Mouse (Mus musculus): ENCODE measurements around the gene Naaladl2.
"Not testable (repeated sequence)": the region's sequence is repeated elsewhere in the genome, so short reads cannot be mapped to it uniquely, and the experiment has no call there.

Naaladl2 gene

DNA sequence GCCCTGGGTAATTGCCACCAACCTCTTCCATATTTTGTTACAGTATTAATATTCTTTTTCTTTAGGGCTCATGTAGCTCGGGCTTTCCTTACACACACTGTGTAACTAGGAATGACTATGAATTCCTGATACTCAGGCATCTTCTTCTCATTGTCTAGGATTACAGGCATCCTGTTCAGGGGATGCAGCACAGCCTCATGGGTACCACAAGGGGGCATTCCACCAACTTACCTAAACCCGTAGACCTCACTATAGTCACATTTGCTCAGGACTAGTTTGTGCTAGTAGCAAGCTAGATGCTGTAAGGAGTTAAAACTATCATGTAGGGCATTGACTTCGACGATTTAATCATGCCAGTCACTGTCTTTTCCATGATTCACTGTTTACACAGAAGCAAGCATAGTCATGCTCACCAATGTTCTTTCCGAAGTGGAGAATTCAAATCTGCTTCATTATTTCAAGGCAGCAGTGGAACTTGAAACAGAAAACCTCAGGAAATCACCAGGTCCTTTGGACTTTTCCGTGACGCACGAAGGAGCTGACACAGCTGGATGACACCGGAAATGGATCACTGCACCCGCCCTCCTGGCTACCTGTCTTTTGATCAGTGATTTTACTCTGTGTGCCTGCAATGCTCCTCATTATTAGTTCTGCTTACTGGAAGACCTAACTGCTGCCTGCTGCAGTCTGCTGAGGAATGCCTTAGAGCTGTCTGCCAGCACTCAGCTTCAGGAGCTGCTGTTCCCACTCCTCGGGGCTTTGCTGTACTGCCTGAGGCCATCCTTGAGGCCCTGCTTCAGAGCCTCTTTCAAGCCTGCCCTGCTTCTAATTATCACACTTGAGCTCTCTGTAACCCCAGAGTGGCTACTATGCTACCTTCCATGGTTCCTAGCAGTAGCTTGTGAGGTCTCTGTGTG is 822.3 kb downstream of the Naaladl2 start:
- DNase-seq (ENCODE audit: inconsistent ontology term): no peak

DNA sequence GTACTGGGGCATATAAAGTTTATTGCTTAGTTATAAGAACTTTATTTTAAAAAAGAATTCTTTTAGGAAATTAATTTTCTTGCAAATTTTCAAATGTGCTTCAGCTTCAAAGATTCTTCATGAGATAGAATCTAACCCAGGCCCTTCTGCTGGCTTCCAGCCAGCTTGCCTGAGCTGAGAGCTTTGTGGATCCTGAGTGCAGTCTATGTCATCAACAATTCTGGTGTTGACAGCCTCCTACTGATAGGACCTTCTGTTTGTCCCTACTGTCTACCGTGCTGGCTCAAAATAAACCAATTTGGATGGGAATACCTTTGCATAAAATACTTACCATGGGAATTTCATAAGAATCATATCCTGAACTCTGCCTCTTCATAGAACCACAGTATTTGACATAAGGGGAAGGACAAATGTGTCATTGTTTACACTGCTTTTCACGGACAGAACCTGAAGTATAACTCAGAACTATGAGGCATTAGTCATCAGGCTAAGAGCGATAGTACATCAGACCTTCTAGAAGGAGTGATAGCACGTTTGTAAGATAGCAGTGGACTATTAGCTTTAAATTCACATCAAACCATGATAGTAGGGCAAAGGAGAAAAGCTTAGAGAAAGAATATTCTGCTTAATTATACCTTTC is 829.3 kb downstream of the Naaladl2 start:
- DNase-seq (ENCODE audit: inconsistent ontology term): no peak

DNA sequence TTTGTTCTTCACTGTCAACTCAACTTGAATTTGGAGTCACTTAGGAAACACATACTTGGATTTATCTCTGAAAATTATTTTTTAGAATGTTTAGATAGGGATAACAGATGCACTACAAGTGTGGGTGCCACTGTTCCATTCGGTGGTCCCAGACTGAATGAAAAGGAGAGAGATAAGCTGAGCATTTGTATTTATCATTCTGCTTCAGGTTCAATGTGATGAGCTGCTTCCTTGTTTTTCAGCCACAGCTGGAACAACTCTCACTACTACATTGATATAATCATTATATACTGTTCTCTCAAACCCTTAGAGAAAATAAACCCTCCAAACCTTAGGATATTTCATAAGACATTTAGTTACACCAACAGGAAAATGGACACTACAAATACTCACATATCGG is 918.6 kb downstream of the Naaladl2 start:
- no peak for DNase-seq (ENCODE audit: inconsistent ontology term)

DNA sequence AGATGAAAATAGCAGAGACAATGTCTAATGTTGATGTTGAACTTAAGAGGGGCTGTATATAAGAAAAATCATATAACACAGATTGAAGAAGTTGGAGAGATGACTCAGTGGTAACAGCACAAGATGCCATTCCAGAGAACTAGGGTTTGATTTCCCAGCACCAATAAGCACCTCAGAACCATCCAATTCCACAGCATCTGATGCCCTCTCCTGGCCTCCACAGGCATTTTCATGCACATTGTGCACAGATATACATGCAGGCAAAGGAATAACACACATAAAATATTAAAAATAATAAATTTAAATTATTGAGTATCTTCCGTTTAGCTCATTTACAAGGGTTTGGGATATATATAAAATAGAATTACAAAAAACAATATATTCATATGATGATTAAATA is 926.6 kb downstream of the Naaladl2 start:
- no peak for DNase-seq (ENCODE audit: inconsistent ontology term)

DNA sequence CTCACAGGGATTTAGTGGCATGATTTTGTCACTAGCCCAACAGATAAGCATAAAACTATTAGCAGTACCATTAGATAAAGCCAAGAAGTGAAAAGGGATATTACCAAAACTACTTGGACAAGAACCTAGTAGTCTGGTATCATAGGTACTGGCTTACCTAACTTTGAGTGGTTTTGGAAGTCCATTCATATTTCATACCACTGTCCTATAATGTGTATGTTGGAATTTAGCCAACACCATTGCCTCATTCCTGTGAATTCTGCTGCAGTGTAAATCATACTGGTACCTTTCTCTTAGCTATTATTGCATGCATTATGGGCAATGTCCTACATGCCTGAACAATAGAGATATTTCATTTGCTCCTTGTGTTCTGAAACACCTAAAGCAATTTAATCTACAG is 977.5 kb downstream of the Naaladl2 start:
- no peak for DNase-seq (ENCODE audit: inconsistent ontology term)

DNA sequence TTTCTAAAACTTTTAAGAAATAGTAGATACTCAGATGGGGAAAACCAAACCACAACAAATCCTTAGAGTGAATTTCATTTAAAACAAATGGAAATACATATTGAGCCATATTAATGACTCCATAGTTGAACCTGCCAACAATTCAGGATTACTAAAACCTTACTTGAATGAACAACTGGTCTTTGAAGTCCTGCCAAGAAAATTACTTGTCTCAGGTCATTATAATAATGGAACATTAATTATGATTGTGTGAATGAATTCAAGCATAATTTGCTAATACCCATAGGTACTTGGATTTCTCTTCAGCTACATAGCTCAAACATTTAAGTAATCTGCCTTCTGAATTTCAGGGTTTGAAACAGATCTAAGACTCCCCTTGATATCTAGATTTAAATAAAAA is 980.1 kb downstream of the Naaladl2 start:
- DNase-seq (ENCODE audit: inconsistent ontology term): peak; percentile 38

DNA sequence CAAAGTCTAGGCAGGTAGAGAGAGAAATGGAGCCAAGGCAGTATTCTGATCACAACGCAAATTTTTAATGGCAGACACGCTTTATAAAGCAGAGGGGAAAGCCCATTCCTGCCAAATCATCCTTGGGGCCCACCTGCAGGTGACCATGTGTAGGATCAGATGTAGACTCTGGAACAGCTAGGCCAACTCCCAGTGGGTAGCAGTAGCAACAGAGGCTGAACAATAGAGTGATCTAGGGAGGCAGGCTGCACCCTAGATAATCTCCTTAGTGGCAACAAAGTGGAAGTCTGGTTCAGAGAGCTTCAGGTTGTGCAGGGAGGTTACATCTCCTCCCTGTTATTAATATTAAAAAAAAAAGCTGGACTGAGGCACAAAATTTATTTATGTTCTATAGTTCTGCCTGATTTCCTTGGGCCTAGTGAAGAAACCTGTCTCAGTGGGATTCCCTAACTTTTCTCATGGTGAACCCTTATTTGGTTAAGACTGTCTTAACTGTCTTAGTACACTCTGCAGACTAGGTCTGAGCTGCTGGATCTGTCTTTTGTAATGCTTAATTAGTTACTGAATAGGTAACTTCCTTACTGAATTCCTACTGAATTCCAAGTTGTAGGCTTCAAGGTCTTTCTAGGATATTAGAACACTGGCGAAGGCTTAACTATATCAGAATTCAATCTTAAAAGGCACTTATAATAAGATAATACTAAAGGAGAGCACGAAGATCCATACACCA is 992.8 kb downstream of the Naaladl2 start:
- DNase-seq (ENCODE audit: inconsistent ontology term): not testable (repeated sequence)

DNA sequence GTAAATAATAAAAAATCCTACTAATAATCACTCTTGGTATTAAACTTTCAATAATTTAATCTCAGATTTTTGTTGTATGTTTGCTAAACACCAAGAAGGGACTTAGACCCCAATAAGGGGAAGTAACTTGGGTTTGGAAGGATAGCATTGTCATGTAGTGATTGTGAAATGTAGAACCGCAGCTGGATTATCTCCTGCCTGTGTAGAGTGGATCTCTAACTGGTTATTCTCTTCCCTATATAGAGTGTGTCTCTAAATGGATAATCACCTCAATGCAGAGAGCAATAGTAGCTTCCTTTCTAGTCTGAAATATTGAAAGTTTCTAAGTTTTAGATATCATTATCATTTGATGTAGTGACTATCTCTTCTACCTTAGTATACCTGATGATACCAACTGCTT is 1001.3 kb downstream of the Naaladl2 start:
- no peak for DNase-seq (ENCODE audit: inconsistent ontology term)

DNA sequence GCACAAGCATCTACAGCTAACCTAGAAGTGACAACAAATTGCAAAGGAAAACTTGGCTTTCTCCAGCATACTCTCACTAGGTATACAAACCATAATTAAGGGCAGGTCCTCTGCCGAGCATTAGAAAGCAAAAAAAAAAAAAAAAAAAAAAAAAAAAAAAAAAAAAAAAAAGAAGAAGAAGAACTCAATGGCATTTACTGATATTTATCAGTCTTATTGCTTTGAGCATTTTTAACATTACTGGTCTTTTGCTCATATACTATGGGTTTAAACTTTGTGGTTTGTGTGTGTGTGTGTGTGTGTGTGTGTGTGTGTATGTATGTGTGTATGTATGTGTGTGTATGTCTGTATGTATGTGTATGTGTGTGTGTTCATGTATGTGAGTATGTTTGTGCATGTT is 1006.1 kb downstream of the Naaladl2 start:
- no peak for DNase-seq (ENCODE audit: inconsistent ontology term)

DNA sequence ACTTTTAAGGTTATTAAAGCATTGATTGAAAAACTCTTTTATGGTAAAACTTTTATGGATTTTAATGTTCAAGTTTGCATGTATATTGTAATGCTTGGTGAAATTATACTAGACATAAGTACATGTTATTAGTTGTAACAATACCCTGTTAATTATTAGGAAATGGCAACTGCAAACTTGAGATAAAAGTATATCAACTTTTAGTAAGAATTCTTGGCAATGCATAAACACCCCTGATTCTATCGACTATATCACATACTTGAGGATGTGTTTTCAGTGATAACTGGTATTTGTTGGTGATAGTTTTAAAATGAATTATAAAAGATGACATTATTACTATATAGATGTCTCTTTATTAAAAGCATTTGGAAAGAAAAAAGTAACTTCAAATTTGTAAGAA is 1017.9 kb downstream of the Naaladl2 start:
- DNase-seq (ENCODE audit: inconsistent ontology term): no peak

DNA sequence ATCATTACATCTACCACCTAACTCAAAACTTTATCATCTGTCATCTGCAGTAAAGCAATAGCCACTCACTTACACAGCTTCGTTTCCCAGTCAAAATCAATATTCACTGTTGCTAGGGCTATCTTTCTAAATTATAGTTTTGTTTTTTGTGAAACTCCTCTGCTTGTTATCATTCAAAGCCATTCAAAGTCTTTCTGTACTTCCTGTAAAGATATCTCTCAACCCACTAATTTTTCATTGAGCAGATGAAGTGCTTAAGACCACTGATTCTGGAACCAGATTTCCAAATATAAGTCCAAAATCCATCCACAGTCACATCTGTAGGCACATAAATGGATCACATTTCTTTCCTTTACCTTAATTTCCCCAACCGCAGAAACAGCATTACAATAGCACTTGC is 1020.0 kb downstream of the Naaladl2 start:
- DNase-seq (ENCODE audit: inconsistent ontology term): no peak

DNA sequence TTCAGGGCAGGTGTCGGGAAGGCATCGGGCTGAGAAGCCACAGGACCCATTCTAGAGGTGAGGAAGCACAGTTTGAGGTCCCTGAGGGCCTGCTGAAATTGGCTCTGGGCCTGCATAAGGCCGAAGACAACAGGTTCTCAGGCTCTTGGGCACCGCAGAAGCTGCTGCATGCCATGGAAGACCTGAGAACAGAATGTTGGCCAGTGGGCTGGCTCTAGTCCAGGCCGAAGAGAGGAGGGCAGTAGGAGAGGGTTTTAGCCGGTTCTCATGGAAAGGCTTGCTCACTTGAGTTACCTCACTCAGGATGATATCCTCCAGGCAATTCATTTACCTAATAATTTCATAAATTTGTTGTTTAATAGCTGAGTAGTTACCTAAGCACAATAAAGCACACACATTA is 1025.9 kb downstream of the Naaladl2 start:
- no peak for DNase-seq (ENCODE audit: inconsistent ontology term)

DNA sequence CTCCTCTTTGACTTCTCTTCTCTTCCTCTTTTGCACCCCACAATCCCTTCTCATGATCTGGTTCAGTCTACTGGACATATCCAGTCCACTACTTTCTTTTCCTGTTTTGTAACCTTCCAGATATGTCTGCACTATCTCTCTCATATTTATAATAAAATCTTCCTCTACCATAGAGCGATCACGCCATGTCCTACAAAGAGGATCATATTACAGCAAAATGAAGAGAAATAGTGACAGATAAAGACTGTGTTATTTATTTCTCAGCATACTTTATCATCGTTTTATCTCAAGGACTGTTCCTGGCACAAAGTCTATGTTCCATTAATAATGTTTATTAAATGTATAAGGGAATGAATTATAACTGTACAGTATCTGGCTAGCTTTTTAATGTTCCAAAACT is 1029.2 kb downstream of the Naaladl2 start:
- DNase-seq (ENCODE audit: inconsistent ontology term): no peak

DNA sequence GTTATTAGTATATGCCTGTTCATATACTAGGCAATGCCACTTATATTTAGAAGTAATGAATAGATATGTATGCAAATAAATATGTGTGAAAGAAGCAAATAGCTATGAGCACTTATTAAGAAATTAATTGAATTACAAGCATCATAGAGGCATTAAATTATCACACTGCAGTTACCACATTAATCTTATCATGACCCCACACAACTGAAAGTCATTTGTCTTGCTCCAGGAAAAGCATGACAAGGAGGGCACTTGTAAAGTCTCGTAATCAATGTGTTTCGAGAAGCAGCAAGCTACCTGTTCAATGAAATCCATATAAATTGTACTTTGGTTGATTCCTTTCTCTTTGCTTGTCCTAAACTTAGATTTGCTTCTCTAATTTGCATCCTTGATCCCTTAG is 1030.7 kb downstream of the Naaladl2 start:
- DNase-seq (ENCODE audit: inconsistent ontology term): no peak

DNA sequence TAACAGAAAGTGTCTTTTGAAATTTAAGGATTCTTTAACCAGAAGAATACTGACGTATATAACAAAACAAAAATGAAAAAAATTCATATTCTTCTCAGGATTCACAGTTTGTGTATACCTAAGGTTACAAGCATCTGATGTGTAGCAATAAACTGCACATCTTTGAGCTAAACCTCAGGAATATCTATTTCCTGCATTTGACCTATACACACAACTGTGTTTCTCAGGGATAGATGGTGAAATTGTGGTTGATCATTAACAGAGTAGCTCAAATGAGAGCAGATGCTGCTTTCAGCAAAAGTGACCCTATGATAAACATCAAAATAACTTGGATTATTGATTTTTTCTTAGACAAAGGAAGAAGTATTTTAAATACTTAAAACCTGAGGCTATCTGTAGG is 1037.7 kb downstream of the Naaladl2 start:
- no peak for DNase-seq (ENCODE audit: inconsistent ontology term)

DNA sequence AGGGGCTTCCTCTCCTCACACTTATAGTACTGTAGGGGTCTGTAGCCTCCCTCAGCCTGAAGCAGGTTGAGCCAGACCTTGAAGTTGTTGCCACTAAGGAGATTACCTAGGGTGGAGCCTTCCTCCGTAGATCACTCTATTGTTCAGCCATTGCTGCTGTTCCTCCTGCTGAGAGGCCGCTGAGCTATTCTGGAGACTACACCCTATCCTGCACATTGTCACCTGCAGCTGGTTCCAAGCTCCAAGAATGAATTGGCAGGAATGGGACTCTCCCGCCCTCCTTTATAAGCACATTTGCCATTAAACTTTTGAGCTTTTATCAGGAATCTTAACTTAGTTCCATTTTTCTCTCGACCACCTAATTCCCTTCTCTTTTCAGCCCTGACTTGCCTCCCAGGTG is 1064.3 kb downstream of the Naaladl2 start:
- DNase-seq (ENCODE audit: inconsistent ontology term): no peak

DNA sequence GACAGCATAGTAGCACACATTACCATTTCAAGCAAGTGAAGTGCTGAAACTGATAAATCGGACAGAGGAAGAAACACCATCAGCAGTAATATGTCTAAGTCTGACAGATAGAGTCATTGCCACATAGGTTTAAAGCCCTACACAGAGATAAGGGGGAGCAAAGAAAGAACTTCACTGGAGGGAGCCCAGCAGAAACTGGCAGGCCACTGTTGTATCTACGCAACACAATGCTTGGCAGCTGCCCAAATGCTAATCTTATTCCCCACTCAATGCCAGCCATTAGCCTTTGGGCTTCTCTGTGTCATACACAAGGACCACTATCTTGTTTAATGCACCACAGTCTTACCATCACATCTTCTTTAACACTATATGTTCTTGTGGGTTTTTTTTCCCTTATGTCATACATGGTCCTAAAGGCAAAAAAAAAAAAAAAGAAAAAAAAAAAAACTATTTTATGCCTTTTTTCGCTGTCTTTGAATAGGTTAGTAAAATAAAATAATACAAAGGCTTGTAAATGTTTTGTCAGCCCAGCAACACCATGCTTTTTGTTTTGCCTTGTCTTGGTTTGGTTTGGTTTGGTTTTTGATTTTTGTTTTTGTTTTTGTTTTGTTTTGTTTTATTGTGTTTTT is 1072.8 kb downstream of the Naaladl2 start:
- DNase-seq (ENCODE audit: inconsistent ontology term): no peak

DNA sequence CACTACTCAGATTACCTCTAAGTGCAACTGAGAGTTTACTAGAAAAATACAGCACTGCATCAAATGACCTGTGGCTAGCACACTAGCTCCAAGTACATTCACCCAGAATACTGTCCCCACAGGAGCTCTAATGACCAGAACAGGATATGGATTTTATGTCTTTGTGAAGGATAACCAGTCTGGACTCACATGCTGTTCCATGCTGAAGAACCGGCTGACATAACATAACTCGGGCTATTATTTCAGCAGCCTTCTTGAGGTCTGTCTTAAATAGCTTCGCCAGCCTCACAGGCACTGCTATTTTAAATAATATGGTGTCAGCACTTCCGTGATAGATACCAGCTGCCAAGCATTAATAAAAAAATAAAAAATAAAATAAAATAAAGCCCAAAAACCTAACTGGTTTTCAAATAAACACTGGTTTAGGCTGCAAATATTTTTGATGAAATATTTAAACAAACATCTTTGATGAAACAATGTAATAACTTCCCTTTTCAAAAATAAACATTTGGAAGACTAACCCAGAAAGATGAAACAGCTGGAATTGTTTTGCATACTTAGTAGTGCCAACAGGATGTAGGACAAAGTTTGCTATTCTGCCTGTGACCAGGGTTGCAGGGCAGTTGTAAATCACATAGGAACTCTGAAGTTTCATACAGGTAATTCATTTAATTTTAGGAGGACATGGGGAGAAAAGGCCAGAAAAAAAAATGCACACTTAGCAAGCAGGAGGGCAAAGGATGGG is 1073.5 kb downstream of the Naaladl2 start:
- DNase-seq (ENCODE audit: inconsistent ontology term): no peak

DNA sequence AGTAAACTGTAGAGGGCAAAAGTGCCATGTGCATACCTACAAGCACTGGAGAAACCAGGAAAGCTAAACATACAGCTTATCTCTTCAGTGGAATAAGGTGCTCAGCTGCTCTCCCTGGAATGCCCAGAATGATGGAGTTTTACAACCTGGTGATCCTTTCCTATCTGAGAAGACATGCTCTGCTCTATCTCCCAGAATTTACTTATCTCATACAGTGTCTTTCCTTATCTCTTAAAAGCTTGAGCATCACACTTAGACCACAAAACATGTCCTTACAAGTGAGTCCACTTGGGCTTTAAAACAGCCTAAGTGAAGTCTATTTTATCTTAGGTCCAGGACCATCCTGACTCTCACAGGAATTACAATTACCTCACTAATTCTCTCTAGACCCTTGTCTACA is 1095.8 kb downstream of the Naaladl2 start:
- DNase-seq (ENCODE audit: inconsistent ontology term): no peak

DNA sequence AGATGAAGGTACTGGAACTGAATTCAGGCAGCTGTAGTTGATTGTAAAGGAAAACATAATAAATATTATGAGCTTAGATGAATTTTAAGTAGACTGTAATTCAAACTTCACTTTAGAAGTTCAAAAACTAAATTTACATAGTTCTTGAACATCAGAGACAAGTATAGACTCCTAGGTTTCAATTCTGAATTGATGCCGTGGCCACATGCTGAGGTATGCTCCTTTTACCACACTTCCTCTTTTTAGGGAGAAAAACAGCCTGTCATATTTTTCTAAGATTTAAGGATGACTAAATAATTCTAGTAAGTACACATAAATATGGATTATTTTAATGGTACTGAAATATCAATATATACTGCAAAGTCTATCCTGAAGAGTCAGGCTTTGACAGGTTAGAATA is 1142.3 kb downstream of the Naaladl2 start:
- no peak for DNase-seq (ENCODE audit: inconsistent ontology term)

DNA sequence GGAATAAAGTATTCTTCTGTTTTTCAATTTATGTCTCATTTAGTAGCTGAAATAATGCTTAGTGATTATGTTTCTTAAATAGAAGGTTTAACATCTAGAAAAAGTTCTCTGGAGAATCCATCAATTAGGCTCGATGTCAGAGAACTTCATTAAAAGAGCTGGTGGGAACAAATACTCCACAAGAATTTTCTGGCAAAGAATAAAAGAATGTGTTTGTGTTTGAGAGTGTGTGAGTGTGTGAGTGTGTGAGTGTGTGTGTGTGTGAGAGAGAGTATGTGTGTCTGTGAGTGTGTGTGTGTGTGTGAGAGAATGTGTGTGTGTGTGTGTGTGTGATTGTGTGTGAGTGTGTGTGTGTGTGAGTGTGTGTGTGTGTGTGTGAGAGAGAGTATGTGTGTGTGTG is 1170.3 kb downstream of the Naaladl2 start:
- peak; percentile 17 for DNase-seq (ENCODE audit: inconsistent ontology term)
